Mouse (Mus musculus) olfactory bulb, adult 2 months (tissue): ENCODE measurements at regions not wholly inside any gene's neighbourhood (a gene's known extent, or its start where the extent isn't known, plus 50 kb on each side); places are given as distances from the start of the nearest gene placed in this dataset.

Source experiments
- CTCF ChIP-seq: fragments of 200-500 bp; IDR thresholded peaks from 2 replicates; pipeline ENCODE4 v1.5.1; 2012; ENCODE audit warnings: low read depth, mild to moderate bottlenecking, low read length, moderate library complexity; ENCODE audit not compliant: insufficient read depth
- POLR2A ChIP-seq: fragments of 200-500 bp; IDR thresholded peaks from 2 replicates; pipeline ENCODE4 v1.6.1; 2012; ENCODE audit warnings: mild to moderate bottlenecking, low read depth, low read length, moderate library complexity; ENCODE audit not compliant: insufficient read depth

DNA sequence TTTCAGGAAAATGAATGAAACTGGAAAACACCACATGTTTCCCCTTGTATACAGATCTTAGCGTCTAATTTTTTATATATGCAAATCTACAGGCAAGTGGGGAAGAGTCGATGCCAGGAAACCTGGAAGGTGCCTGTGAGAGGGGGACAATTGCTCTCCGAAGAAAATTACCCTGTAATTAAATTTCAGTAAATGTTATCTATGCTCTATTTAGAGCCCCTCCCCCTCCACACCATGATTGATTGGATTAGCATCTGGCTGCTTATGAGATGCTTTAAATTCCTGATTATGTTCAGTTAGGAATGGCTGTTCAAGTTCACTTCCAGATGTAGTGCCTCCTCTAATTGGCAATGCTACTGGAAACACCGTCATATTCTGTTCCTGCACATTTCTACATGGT lies 325.0 kb downstream of the Slc30a10 start:
- TF ChIP-seq CTCF (no peak), POLR2A (no peak)
